Mouse (Mus musculus) adrenal gland, postnatal 4 days (tissue): ENCODE results near the gene 1700012P22Rik. TPM values are rescaled to one million over a fixed set of nuclear protein-coding genes. Genes with fewer than 3 reads are reported as not detected.

Source experiments
- DNase-seq, 2 experiments: peaks; one replicate each; pipeline ENCODE4 v3.0.0; 2021 to 2022; ENCODE audit warnings: low spot score in 2 of 2, mixed read lengths in 2 of 2
- long read RNA-seq, 2 experiments: library from polyadenylated mRNA; stranded (forward); transcript quantifications; one replicate each; pipeline ENCODE4 v2.0.0; 2021
- total RNA-seq, 2 experiments: library from RNA; stranded (reverse); gene quantifications; 2 replicates each; pipeline ENCODE4 v1.2.3; 2021

The 1700012P22Rik gene
- total RNA-seq = not detected
- long read RNA-seq, experiment 1 = 0 reads
- long read RNA-seq, experiment 2 = 0 reads

- no peak for DNase-seq
These were observed at the start of gene 1700012P22Rik for GRCm38 (mm10) chr4:144438672-144439071. Gene 1700012P22Rik (minus strand): TSS chr4:144438772.

GRCm38 (mm10) chr4:144468091-144468490 lies 29.5 kb upstream of the 1700012P22Rik start:
- no peak for DNase-seq

GRCm38 (mm10) chr4:144465206-144465605 lies 26.6 kb upstream of the 1700012P22Rik start:
- no peak for DNase-seq

DNA sequence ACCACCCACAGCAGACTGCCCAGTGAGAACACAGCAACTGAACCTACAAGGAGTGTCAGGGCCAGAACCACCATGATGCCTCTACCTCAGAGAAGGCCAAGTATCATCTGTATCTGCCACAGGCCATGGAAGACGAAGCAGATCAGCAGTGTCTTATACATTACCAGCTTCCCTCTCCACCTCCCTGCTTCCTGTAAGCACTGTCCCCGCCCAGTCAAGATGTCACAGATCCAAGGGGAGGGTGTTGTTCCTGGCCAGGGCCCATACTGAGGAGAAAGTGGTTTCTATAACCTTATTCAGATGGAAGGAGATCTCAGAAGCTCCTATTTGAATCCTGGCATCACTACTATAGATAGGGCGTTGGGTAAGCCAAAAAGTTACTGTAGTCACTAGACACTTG lies 25.1 kb upstream of the 1700012P22Rik start, which contains the start of gene Aadacl3:
Gene Aadacl3, minus strand, starts transcription at position 101 of the 400 bp plus-strand sequence.
- no peak for DNase-seq

- no peak for DNase-seq
These were observed 14.6 kb upstream of the 1700012P22Rik start, which contains the start of gene Gm9944 for GRCm38 (mm10) chr4:144453217-144453616. Gene Gm9944 (minus strand): TSS chr4:144453317.

GRCm38 (mm10) chr4:144448546-144448945 lies 10.0 kb upstream of the 1700012P22Rik start:
- DNase-seq = no peak

DNA sequence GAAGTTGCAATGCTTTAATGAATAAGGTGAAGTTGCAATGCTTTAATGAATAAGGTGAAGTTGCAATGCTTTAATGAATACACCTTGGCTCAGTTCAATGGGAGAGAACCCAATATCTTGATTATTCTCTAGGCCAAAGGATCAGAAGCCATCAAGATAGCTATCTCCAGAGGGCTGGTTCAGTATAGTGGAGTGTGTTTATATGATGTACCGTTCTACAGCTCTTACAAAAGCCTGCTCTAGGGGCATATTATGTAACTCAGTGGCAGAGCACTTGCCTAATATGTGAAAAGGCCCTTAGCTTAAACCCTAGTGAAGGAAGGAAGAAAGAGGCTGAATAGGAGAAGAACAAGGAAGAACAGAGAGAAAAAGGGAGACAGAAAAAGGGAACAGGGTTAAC lies 3.0 kb upstream of the 1700012P22Rik start:
- DNase-seq = no peak

DNA sequence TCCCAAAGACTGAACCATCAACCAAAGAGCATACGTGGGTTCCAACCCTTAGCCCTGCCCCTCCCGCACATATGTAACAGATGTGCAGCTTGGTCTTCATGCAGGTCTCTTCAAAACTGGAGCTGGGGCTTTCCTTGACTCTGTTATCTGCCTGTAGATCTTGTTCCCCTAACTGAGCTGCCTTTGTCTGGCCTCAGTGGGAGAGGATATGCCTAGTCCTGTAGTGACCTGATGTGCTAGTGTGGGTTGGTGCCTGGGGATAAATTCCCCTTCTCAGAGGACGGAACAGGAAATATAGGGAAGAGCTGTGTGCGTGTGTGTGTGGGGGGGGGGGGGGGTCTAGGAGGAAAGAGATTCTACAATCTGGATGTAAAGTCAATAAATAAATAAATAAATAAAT lies 2.5 kb upstream of the 1700012P22Rik start:
- no peak for DNase-seq

GRCm38 (mm10) chr4:144433216-144433615 lies 5.4 kb downstream of the 1700012P22Rik start:
- DNase-seq = no peak

DNA sequence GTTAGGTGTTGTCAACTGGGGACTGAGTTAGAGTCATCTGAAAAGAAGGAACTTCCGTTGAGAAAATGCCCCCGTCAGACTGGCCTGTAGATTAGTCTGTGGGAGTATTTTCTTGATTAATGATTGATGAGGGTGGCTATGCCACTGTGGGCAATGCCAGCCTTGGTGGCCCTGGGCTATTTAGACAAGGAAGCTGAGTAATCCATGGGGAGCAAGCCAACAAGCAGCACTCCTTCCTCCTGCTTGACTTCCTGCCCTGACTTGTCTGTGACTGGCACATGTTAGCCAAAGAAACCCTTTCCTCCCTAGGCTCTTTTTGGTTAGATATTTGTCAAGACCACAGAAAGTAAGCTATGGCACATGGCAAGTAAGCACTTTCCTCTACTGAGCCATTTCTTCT lies 7.8 kb downstream of the 1700012P22Rik start:
- DNase-seq = no peak

DNA sequence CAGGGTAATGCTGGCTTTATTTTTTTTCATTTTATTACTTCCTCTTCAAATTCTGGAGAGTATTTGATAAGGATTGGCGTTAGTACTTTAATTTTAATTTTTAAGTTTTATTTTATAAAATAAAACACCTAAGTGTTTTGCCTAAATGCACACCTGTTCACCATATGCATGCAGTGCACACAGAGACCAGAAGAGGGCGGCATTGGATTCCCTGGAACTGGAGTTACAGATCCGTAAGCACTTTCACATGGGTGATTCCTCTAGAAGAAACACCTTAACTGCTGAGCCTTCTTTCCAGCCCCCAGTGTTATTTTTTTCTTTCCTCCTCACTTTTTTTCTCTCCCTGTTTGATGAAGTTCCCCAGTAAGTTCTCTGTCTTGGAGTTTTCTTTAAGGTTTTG lies 9.7 kb downstream of the 1700012P22Rik start:
- DNase-seq = no peak

GRCm38 (mm10) chr4:144424590-144424989 lies 14.0 kb downstream of the 1700012P22Rik start:
- no peak for DNase-seq

DNA sequence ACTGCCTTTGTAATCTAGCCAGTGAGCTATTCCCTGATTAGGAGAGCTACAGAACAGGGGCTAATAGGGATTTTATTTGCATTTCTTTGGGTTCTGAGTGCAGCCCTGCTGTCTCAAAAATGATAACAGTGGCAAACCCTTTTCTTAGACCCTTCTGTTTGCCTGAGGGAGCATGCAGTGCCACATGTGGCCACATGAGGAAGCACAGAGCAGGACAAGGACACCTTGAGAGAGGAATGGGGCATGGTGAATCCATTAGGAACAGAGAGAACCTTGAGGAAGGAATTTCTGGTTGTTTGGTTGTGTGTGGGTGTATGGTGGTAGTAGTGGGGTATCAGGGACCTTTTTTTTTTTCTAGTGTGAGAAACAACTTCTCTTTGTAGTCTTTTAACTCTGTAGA lies 17.9 kb downstream of the 1700012P22Rik start:
- no peak for DNase-seq

DNA sequence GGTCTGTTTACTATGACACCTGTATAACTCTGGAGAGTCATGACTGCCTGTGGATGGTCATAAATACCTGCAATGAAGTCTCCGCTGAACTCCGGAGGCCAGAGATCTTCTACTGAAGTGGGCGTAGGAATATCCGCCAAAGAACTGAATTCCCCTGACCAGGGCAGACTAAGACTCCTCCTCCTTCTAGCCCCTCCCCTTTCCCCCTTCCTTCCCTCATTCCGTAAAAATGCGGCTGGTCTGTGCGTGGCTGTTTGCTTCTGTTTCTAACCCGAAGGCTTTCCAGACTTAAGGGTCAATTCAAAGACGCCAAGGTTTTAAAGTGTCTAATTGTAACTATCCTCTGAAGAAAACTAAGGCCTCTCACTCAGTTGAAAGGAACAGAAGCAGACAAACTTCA lies 30.3 kb downstream of the 1700012P22Rik start, which contains the start of gene Pramef12:
Gene Pramef12, minus strand, starts transcription at position 175 of the 400 bp plus-strand sequence.
- DNase-seq = no peak

DNA sequence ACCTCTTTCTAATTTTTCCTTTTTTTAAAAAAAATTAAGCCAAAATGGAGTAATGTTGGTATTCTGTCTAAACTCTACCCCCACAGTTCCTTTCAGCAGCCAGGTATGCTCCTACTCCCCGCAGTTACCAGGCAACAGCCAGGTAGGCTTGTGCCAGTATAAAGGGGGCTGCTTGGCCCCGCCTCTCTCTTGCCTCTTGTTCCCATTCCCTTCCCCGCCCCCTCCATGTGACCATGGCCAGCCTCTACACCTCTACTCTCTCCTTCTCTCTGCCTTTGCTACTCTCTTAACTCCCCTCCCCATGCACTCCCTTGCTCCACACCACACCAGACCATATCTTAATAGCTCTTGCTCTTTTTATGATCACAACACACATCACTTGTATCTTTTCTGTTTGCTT lies 32.3 kb downstream of the 1700012P22Rik start:
- DNase-seq = no peak

GRCm38 (mm10) chr4:144404456-144405086 lies 34.0 kb downstream of the 1700012P22Rik start:
- DNase-seq = no peak

GRCm38 (mm10) chr4:144402712-144403111 lies 35.9 kb downstream of the 1700012P22Rik start:
- no peak for DNase-seq

GRCm38 (mm10) chr4:144396316-144396715 lies 42.3 kb downstream of the 1700012P22Rik start:
- no peak for DNase-seq

DNA sequence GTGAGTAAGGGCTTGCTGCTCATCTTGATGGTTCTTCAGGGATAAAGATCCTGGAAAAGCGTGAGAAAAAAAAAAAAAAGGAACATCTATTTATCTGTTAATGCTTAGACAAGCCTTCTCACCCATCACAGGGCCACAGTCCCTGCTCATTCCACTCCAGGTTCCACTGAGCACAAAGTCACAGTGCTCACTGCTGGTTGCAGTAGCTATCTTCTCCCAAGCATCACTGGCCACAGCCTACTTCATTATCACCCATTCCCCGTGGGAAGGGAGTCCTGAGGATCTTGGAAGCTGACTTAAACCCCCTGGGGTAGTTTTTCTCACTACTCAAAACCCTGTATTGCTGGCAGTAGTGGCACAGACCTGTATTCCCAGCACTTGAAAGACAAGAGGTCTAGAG lies 60.7 kb downstream of the 1700012P22Rik start, which contains the start of gene Pramef20:
Gene Pramef20, minus strand, starts transcription at position 23 of the 400 bp plus-strand sequence.
- DNase-seq = no peak
